Mouse (Mus musculus): Measurements from ENCODE around the gene Barhl1. TPM values are rescaled to one million over a fixed set of nuclear protein-coding genes. Genes with fewer than 3 reads are reported as not detected.

Barhl1 gene
- polyA plus RNA-seq, 1 experiment from 2014 or later = 9.2 TPM

DNA sequence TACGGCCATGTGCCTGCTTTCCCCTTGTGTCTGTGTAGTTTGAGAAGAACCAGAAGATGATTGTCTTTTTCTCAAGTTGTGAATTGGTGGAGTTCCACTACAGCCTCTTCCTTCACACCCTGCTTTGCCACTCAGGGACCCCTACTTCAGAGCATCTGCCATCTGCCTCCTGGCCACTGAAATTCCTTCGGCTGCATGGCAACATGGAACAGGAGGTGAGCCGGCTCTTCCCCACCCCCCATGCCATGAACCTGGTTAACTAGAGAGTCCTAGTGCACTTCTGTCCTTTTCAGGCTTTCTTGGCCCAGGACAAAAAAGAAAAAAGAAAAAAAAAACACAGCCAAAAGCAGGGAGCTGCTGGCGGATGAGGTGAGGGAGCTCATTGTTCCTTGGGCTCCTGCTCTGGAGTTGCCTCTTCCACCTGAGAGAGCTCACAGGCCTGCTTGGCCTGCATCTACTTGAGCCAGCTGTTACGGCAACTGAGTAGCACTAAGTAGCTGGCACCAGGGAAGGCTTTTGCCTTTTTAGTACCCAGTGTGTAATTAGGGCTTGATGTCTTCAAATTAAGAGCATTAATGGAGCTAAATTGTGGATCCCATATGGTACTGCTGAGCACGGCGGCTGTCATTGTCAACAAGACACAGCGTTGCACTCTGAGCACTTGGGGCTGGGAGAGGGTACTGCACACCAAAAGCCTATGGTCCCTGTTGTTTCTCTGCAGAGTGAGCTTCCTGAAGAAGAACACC is 55.6 kb downstream of the Barhl1 start:
- WGBS = 92% methylated on average over 8 of the region's 8 CpGs
- ATAC-seq (ENCODE audit: insufficient read depth, low FRiP score, low TSS enrichment) = no peak
- H3K36me3 ChIP-seq (ENCODE audit: control insufficient read depth, insufficient read depth, low read length) = peaks cover 6% of the 10 kb centered on the region; the same call in 1 of the 2 replicates

DNA sequence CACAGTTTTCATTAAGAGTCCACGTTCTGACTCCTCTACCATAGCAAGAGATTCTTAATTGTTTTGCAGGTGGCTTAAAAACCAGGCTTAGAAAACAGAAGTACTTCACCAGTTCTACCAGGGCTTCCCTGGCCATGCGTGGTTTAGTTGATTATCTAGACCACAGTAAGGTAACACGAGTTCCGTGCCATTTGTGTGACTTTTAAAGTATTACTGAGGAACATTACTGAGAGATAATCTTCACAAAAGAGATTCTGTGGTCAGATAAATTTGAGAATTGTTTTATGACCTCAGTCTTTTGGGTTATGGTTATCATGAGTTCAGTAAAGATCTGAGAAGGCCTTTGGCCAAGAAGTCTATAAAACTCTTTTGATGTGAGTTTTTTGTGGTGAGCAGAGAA is 57.2 kb downstream of the Barhl1 start:
- no peaks in the 10 kb centered on the region for H3K4me1 ChIP-seq (ENCODE audit: control insufficient read depth, insufficient read depth, low read length)
- H3K36me3 ChIP-seq (ENCODE audit: control insufficient read depth, insufficient read depth, low read length) = peaks cover 6% of the 10 kb centered on the region; the same call in 1 of the 2 replicates
- no peak overlapping the region for H3K4me3 ChIP-seq (ENCODE audit: low read depth, low read length)
- DNase-seq (ENCODE audit: low spot score) = no peak
- no peak overlapping the region for H3K4me2 ChIP-seq (ENCODE audit: low read depth)
- no peaks in the 10 kb centered on the region for H3K9me3 ChIP-seq (ENCODE audit: control insufficient read depth, low read length)
- ATAC-seq (ENCODE audit: insufficient read depth, low FRiP score, low TSS enrichment) = no peak
- 95% methylated on average over 4 of the region's 4 CpGs for WGBS
- no peak overlapping the region for H3K9ac ChIP-seq (ENCODE audit: low read length)
- no peak overlapping the region for H3K27ac ChIP-seq (ENCODE audit: low read depth, low read length)
- H3K27me3 ChIP-seq (ENCODE audit: control insufficient read depth, insufficient read depth, low read length) = no peaks in the 10 kb centered on the region

More for the DNA sequence above, 55.6 kb downstream of the Barhl1 start:
- Histone ChIP-seq H3K27me3 (ENCODE audit: control insufficient read depth, insufficient read depth, low read length) (no peaks in the 10 kb centered on the region), H3K9me3 (ENCODE audit: control insufficient read depth, low read length) (no peaks in the 10 kb centered on the region), H3K9ac (ENCODE audit: low read length) (no peak overlapping the region), H3K27ac (ENCODE audit: low read depth, low read length) (no peak overlapping the region), H3K4me1 (ENCODE audit: control insufficient read depth, insufficient read depth, low read length) (no peaks in the 10 kb centered on the region), H3K4me2 (ENCODE audit: low read depth) (no peak overlapping the region), H3K4me3 (ENCODE audit: low read depth, low read length) (no peak overlapping the region)
- DNase-seq (ENCODE audit: low spot score) = no peak

Other genes with a start within 250 kb of the Barhl1 start
- gene Spaca9, start 216.9 kb downstream of the Barhl1 start, polyA plus RNA-seq (2014; fragmentation: Nextera tagmentation; extraction: Ambion mirVana) = 0.99 and 1.2 TPM in 2 replicates
- gene Ak8, start 216.5 kb downstream of the Barhl1 start, polyA plus RNA-seq (2014; fragmentation: Nextera tagmentation; extraction: Ambion mirVana) = 0.34 and 0.41 TPM in 2 replicates
- 35.9 and 38.7 TPM in 2 replicates for gene Gtf3c4, start 76.3 kb downstream of the Barhl1 start, polyA plus RNA-seq (2014; fragmentation: Nextera tagmentation; extraction: Ambion mirVana)
- gene Ddx31, start 76.3 kb downstream of the Barhl1 start, polyA plus RNA-seq (2014; fragmentation: Nextera tagmentation; extraction: Ambion mirVana) = 20.5 and 20.6 TPM in 2 replicates
- gene Cfap77, start 138.4 kb upstream of the Barhl1 start, polyA plus RNA-seq (2014; fragmentation: Nextera tagmentation; extraction: Ambion mirVana) = 0.33 TPM in 1 of 2 replicates, not detected in the other
- gene Ttf1, start 143.6 kb upstream of the Barhl1 start, polyA plus RNA-seq (2014; fragmentation: Nextera tagmentation; extraction: Ambion mirVana) = 11.7 and 12.2 TPM in 2 replicates
- 12.6 and 14.3 TPM in 2 replicates for gene Setx, start 207.5 kb upstream of the Barhl1 start, polyA plus RNA-seq (2014; fragmentation: Nextera tagmentation; extraction: Ambion mirVana)

All from neural tube, embryonic 11.5 days (tissue).